Mouse (Mus musculus) intestine, postnatal 0 days (tissue): ENCODE measurements at regions not wholly inside any gene's neighbourhood (a gene's known extent, or its start where the extent isn't known, plus 50 kb on each side); places are given as distances from the start of the nearest gene placed in this dataset.

Experiments used
- ATAC-seq: fragments of 200-750 bp; cut with Nextera tagmentation; 2 replicates; pipeline ENCODE4 v1.8.0; 2017; ENCODE audit warnings: mild to moderate bottlenecking, moderate TSS enrichment, moderate library complexity
- H3K27ac ChIP-seq: fragments of 300-500 bp; sonication (generic); 2 replicates; pipeline ENCODE4 v1.5.1; 2014; ENCODE audit warnings: mild to moderate bottlenecking, low read depth, low read length, moderate library complexity
- H3K27me3 ChIP-seq: fragments of 300-500 bp; sonication (generic); replicated peaks from 2 replicates; pipeline ENCODE4 v1.6.1; 2014; ENCODE audit warnings: low read length, mixed read lengths; ENCODE audit not compliant: control insufficient read depth, insufficient read depth
- H3K36me3 ChIP-seq: fragments of 300-500 bp; sonication (generic); 2 replicates; pipeline ENCODE4 v1.6.1; 2014; ENCODE audit warnings: mild to moderate bottlenecking, moderate library complexity; ENCODE audit not compliant: control insufficient read depth, insufficient read depth
- H3K4me1 ChIP-seq: fragments of 300-500 bp; sonication (generic); replicated peaks from 2 replicates; pipeline ENCODE4 v1.6.1; 2014; ENCODE audit warnings: antibody characterized with exemption, low read length, mixed read lengths; ENCODE audit not compliant: control insufficient read depth, insufficient read depth
- H3K4me2 ChIP-seq: fragments of 300-500 bp; sonication (generic); replicated peaks from 2 replicates; pipeline ENCODE4 v1.6.1; 2014; ENCODE audit warnings: low read depth, mild to moderate bottlenecking, moderate library complexity
- H3K4me3 ChIP-seq: fragments of 300-500 bp; sonication (generic); 2 replicates; pipeline ENCODE4 v1.5.1; 2014; ENCODE audit warnings: low read depth, low read length
- H3K9ac ChIP-seq: fragments of 300-500 bp; sonication (generic); 2 replicates; pipeline ENCODE4 v1.6.1; 2014; ENCODE audit warnings: mild to moderate bottlenecking, low read depth, low read length
- H3K9me3 ChIP-seq: fragments of 300-500 bp; sonication (generic); 2 replicates; pipeline ENCODE4 v1.6.1; 2016; ENCODE audit warnings: mixed run types; ENCODE audit not compliant: control insufficient read depth
- CTCF ChIP-seq: sonication (generic); IDR thresholded peaks from 2 replicates; pipeline ENCODE4 v1.5.1; 2016; ENCODE audit warnings: low read depth, mild to moderate bottlenecking, control low read depth, antibody characterized with exemption, moderate library complexity
- WGBS: fragments of 180-500 bp; shearing (Covaris S2); extraction: QIAGEN DNeasy Blood & Tissue Kit; methylation state at CpG from one replicate; pipeline ENCODE4 v1.1.7; 2014; 5-methylcytosine and 5-hydroxymethylcytosine counted together

GRCm38 (mm10) chr13:107587678-107588077, 456.6 kb upstream of the Smim15 start:
- no peaks in the 10 kb centered on the region for H3K27me3 ChIP-seq
- no peak overlapping the region for H3K9ac ChIP-seq
- WGBS = 39% methylated on average over 8 of the region's 8 CpGs
- H3K36me3 ChIP-seq = no peaks in the 10 kb centered on the region
- H3K4me3 ChIP-seq = no peak overlapping the region
- no peak for ATAC-seq
- H3K4me1 ChIP-seq = no peaks in the 10 kb centered on the region
- TF ChIP-seq CTCF = no peak
- H3K4me2 ChIP-seq = no peak overlapping the region
- H3K9me3 ChIP-seq = no peaks in the 10 kb centered on the region
- no peak overlapping the region for H3K27ac ChIP-seq

GRCm38 (mm10) chr13:107585936-107586335, 458.3 kb upstream of the Smim15 start:
- no peak overlapping the region for H3K4me2 ChIP-seq
- H3K4me1 ChIP-seq = no peaks in the 10 kb centered on the region
- 88% methylated on average over 9 of the region's 9 CpGs for WGBS
- no peaks in the 10 kb centered on the region for H3K9me3 ChIP-seq
- H3K27ac ChIP-seq = no peak overlapping the region
- H3K27me3 ChIP-seq = no peaks in the 10 kb centered on the region
- no peaks in the 10 kb centered on the region for H3K36me3 ChIP-seq
- no peak overlapping the region for H3K4me3 ChIP-seq
- TF ChIP-seq CTCF = no peak
- ATAC-seq = no peak
- no peak overlapping the region for H3K9ac ChIP-seq

GRCm38 (mm10) chr13:107585353-107585752, 458.9 kb upstream of the Smim15 start:
- Histone ChIP-seq H3K27ac (no peak overlapping the region), H3K4me1 (no peaks in the 10 kb centered on the region), H3K27me3 (no peaks in the 10 kb centered on the region), H3K9ac (no peak overlapping the region), H3K4me3 (no peak overlapping the region), H3K9me3 (no peaks in the 10 kb centered on the region), H3K4me2 (no peak overlapping the region), H3K36me3 (no peaks in the 10 kb centered on the region)
- WGBS = 33% methylated on average over 4 of the region's 4 CpGs
- no peak for TF ChIP-seq CTCF
- no peak for ATAC-seq

- Histone ChIP-seq H3K27me3 (no peaks in the 10 kb centered on the region), H3K4me3 (no peak overlapping the region), H3K27ac (no peak overlapping the region), H3K9ac (no peak overlapping the region), H3K4me1 (no peaks in the 10 kb centered on the region), H3K4me2 (no peak overlapping the region), H3K36me3 (no peaks in the 10 kb centered on the region), H3K9me3 (no peaks in the 10 kb centered on the region)
- WGBS = 85% methylated on average over 6 of the region's 6 CpGs
- no peak for TF ChIP-seq CTCF
- no peak for ATAC-seq
Measured at GRCm38 (mm10) chr13:107578968-107579367, 465.3 kb upstream of the Smim15 start.

DNA sequence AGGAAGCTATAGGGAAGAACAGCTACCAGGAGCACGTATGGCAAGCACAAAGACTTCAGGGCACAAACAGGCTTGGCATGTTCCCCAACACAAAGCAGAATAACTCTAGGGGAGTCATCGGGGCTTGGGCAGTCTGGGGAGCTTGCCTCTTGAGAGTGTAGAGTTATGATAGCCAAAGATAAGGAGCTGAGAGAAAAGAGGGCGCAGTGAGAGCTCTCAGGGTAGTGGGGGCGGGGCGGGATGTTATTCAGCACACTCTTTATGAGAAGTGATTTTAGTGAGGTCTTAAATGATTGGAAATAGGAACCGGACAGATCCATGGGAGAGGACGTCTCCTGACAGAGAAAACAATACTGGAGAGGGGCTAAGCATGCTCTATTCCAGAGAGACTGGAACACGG, 466.4 kb upstream of the Smim15 start:
- no peak overlapping the region for H3K4me2 ChIP-seq
- H3K9ac ChIP-seq = no peak overlapping the region
- WGBS = 76% methylated on average over 8 of the region's 8 CpGs
- no peak overlapping the region for H3K4me3 ChIP-seq
- no peaks in the 10 kb centered on the region for H3K36me3 ChIP-seq
- no peaks in the 10 kb centered on the region for H3K27me3 ChIP-seq
- H3K9me3 ChIP-seq = no peaks in the 10 kb centered on the region
- TF ChIP-seq CTCF = no peak
- H3K27ac ChIP-seq = no peak overlapping the region
- ATAC-seq = no peak
- no peaks in the 10 kb centered on the region for H3K4me1 ChIP-seq

DNA sequence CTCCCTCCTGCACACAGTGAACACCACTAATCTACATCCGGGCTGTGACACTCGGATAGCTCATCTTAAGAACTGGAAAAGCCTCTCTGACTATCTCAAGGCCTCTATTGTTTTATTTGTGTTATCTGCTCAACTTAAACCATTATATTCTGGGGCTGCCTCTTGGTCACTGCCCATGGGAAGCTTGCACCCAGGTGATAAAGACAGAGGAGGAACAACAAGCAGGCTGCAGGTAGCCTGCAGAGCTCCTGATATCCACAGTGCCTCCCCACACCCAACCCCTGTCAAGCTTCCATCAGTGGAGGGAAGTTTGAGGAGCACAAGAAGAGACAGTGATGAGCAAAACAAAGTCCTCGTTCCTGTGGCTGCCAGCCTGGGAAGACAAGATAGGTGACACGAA, 467.0 kb upstream of the Smim15 start:
- no peaks in the 10 kb centered on the region for H3K4me1 ChIP-seq
- no peaks in the 10 kb centered on the region for H3K36me3 ChIP-seq
- no peaks in the 10 kb centered on the region for H3K27me3 ChIP-seq
- no peak for ATAC-seq
- WGBS = 50% methylated on average over 4 of the region's 4 CpGs
- H3K9ac ChIP-seq = no peak overlapping the region
- TF ChIP-seq CTCF = no peak
- no peak overlapping the region for H3K4me2 ChIP-seq
- no peak overlapping the region for H3K27ac ChIP-seq
- no peaks in the 10 kb centered on the region for H3K9me3 ChIP-seq
- no peak overlapping the region for H3K4me3 ChIP-seq

GRCm38 (mm10) chr13:107576701-107577100, 467.5 kb upstream of the Smim15 start:
- Histone ChIP-seq H3K36me3 (no peaks in the 10 kb centered on the region), H3K4me2 (no peak overlapping the region), H3K9ac (no peak overlapping the region), H3K27me3 (no peaks in the 10 kb centered on the region), H3K9me3 (no peaks in the 10 kb centered on the region), H3K27ac (no peak overlapping the region), H3K4me1 (no peaks in the 10 kb centered on the region), H3K4me3 (no peak overlapping the region)
- ATAC-seq = no peak
- 89% methylated on average over 5 of the region's 5 CpGs for WGBS
- TF ChIP-seq CTCF = no peak
